Mouse (Mus musculus): ENCODE data around the gene Sema3b. TPM values are rescaled to one million over a fixed set of nuclear protein-coding genes. Genes with fewer than 3 reads are reported as not detected.

Sema3b gene
- total RNA-seq, 1 experiment from 2014 or later, result not detected

GRCm38 (mm10) chr9:107601275-107601674 is 7.8 kb downstream of the Sema3b start:
- no peak for ATAC-seq (replicated peaks in 1 of 2; ENCODE audit: insufficient read depth in 1 of 2, low FRiP score in 2 of 2, low TSS enrichment in 1 of 2, low read depth in 1 of 2, poor library complexity in 2 of 2, severe bottlenecking in 2 of 2)

GRCm38 (mm10) chr9:107600745-107601144 is 8.3 kb downstream of the Sema3b start:
- ATAC-seq (replicated peaks in 1 of 2; ENCODE audit: insufficient read depth in 1 of 2, low FRiP score in 2 of 2, low TSS enrichment in 1 of 2, low read depth in 1 of 2, poor library complexity in 2 of 2, severe bottlenecking in 2 of 2), result no peak

- ATAC-seq (replicated peaks in 1 of 2; ENCODE audit: insufficient read depth in 1 of 2, low FRiP score in 2 of 2, low TSS enrichment in 1 of 2, low read depth in 1 of 2, poor library complexity in 2 of 2, severe bottlenecking in 2 of 2), result no peak
These were observed 9.2 kb downstream of the Sema3b start for GRCm38 (mm10) chr9:107599842-107600241.

GRCm38 (mm10) chr9:107599433-107599832 is 9.6 kb downstream of the Sema3b start:
- ATAC-seq (replicated peaks in 1 of 2; ENCODE audit: insufficient read depth in 1 of 2, low FRiP score in 2 of 2, low TSS enrichment in 1 of 2, low read depth in 1 of 2, poor library complexity in 2 of 2, severe bottlenecking in 2 of 2), result no peak

GRCm38 (mm10) chr9:107598385-107598784 is 10.6 kb downstream of the Sema3b start:
- no peak for ATAC-seq (replicated peaks in 1 of 2; ENCODE audit: insufficient read depth in 1 of 2, low FRiP score in 2 of 2, low TSS enrichment in 1 of 2, low read depth in 1 of 2, poor library complexity in 2 of 2, severe bottlenecking in 2 of 2)

- no peak for ATAC-seq (replicated peaks in 1 of 2; ENCODE audit: insufficient read depth in 1 of 2, low FRiP score in 2 of 2, low TSS enrichment in 1 of 2, low read depth in 1 of 2, poor library complexity in 2 of 2, severe bottlenecking in 2 of 2)
These were observed 12.1 kb downstream of the Sema3b start for GRCm38 (mm10) chr9:107596619-107597569.

- no peak for ATAC-seq (replicated peaks in 1 of 2; ENCODE audit: insufficient read depth in 1 of 2, low FRiP score in 2 of 2, low TSS enrichment in 1 of 2, low read depth in 1 of 2, poor library complexity in 2 of 2, severe bottlenecking in 2 of 2)
These were observed 14.6 kb downstream of the Sema3b start for GRCm38 (mm10) chr9:107594281-107595062.

GRCm38 (mm10) chr9:107593101-107593976 is 15.7 kb downstream of the Sema3b start:
- ATAC-seq (replicated peaks in 1 of 2; ENCODE audit: insufficient read depth in 1 of 2, low FRiP score in 2 of 2, low TSS enrichment in 1 of 2, low read depth in 1 of 2, poor library complexity in 2 of 2, severe bottlenecking in 2 of 2), result no peak

GRCm38 (mm10) chr9:107590773-107591060 is 18.3 kb downstream of the Sema3b start:
- ATAC-seq (replicated peaks in 1 of 2; ENCODE audit: insufficient read depth in 1 of 2, low FRiP score in 2 of 2, low TSS enrichment in 1 of 2, low read depth in 1 of 2, poor library complexity in 2 of 2, severe bottlenecking in 2 of 2), result no peak

- ATAC-seq (replicated peaks in 1 of 2; ENCODE audit: insufficient read depth in 1 of 2, low FRiP score in 2 of 2, low TSS enrichment in 1 of 2, low read depth in 1 of 2, poor library complexity in 2 of 2, severe bottlenecking in 2 of 2), result no peak
These were observed 18.8 kb downstream of the Sema3b start for GRCm38 (mm10) chr9:107590058-107590772.

GRCm38 (mm10) chr9:107587833-107588639 is 21.0 kb downstream of the Sema3b start:
- ATAC-seq (replicated peaks in 1 of 2; ENCODE audit: insufficient read depth in 1 of 2, low FRiP score in 2 of 2, low TSS enrichment in 1 of 2, low read depth in 1 of 2, poor library complexity in 2 of 2, severe bottlenecking in 2 of 2), result peak in 1 of 2 experiments; percentile 2; a peak in 1 of 4 replicates

- ATAC-seq (replicated peaks in 1 of 2; ENCODE audit: insufficient read depth in 1 of 2, low FRiP score in 2 of 2, low TSS enrichment in 1 of 2, low read depth in 1 of 2, poor library complexity in 2 of 2, severe bottlenecking in 2 of 2), result peak; percentile 92 to 93
These were observed 21.8 kb downstream of the Sema3b start, which contains the start of gene Ifrd2 for GRCm38 (mm10) chr9:107586974-107587832. TSS of gene Ifrd2 (plus strand) at chr9:107587642.

- no peak for ATAC-seq (replicated peaks in 1 of 2; ENCODE audit: insufficient read depth in 1 of 2, low FRiP score in 2 of 2, low TSS enrichment in 1 of 2, low read depth in 1 of 2, poor library complexity in 2 of 2, severe bottlenecking in 2 of 2)
These were observed 22.5 kb downstream of the Sema3b start for GRCm38 (mm10) chr9:107586504-107586903.

GRCm38 (mm10) chr9:107583174-107583573 is 25.9 kb downstream of the Sema3b start:
- no peak for ATAC-seq (replicated peaks in 1 of 2; ENCODE audit: insufficient read depth in 1 of 2, low FRiP score in 2 of 2, low TSS enrichment in 1 of 2, low read depth in 1 of 2, poor library complexity in 2 of 2, severe bottlenecking in 2 of 2)

GRCm38 (mm10) chr9:107582509-107583062 is 26.4 kb downstream of the Sema3b start:
- no peak for ATAC-seq (replicated peaks in 1 of 2; ENCODE audit: insufficient read depth in 1 of 2, low FRiP score in 2 of 2, low TSS enrichment in 1 of 2, low read depth in 1 of 2, poor library complexity in 2 of 2, severe bottlenecking in 2 of 2)

Data from hematopoietic stem cell, adult 5-6 weeks (primary cell).